Mouse (Mus musculus): Measurements from ENCODE around the gene Scp2d1. TPM values are rescaled to one million over a fixed set of nuclear protein-coding genes. Genes with fewer than 3 reads are reported as not detected.

Scp2d1 gene
- not detected for polyA plus RNA-seq (2017; shearing (Covaris generic))

DNA sequence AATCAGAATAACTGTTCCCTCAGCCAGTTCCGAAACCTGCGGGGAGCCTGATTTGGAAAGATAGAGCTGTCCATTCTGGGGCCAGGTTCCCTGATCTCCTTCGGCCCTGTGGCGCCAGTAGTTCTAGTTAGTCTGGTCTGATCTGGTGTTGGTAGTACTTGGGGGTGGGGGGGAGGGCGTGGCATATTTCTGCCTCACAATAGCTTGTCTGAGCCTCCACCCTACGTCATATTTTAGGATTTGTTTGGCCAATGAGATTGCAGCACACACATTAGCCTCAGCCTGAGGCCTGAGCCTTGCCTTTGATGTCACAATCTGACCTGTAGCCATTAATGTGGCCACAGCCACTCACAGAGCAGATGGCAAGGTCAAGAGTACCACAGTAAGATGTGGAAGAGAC is at the start of gene Scp2d1:
TSS of gene Scp2d1 (plus strand) at position 301 of the 400 bp plus-strand sequence.

Other genes with a start within 250 kb of the Scp2d1 start
- 10 to 100 TPM; 20.3 to 34.8 TPM for gene Smim26, start 229.6 kb upstream of the Scp2d1 start, polyA plus RNA-seq (2017; shearing (Covaris generic))
- 10 to 100 TPM; 52.7 to 57.9 TPM for gene Dtd1, start 223.8 kb upstream of the Scp2d1 start, polyA plus RNA-seq (2017; shearing (Covaris generic))

Data from activated CD4-positive, CD25-positive, alpha-beta regulatory T cell (primary cell).